Mouse (Mus musculus) lung, embryonic 14.5 days (tissue): ENCODE measurements around the gene Farsa. TPM values are rescaled to one million over a fixed set of nuclear protein-coding genes. Genes with fewer than 3 reads are reported as not detected.
"Not testable (repeated sequence)": the region's sequence is repeated elsewhere in the genome, so short reads cannot be mapped to it uniquely, and the experiment has no call there.

ENCODE experiments used
- ATAC-seq: fragments of 200-750 bp; cut with Nextera tagmentation; 2 replicates; pipeline ENCODE4 v1.8.0; 2017; ENCODE audit warnings: mild to moderate bottlenecking, moderate TSS enrichment, moderate library complexity; ENCODE audit not compliant: insufficient read depth
- DNase-seq: peaks from one replicate; pipeline ENCODE4 v3.0.0-alpha.2; 2015
- H3K27ac ChIP-seq: fragments of 300-500 bp; sonication (generic); 2 replicates; pipeline ENCODE4 v1.5.1; 2014; ENCODE audit warnings: low read depth, mild to moderate bottlenecking, moderate library complexity
- H3K27me3 ChIP-seq: fragments of 300-500 bp; sonication (generic); 2 replicates; pipeline ENCODE4 v1.6.1; 2014; ENCODE audit warnings: low read length, control low read depth; ENCODE audit not compliant: insufficient read depth
- H3K36me3 ChIP-seq: fragments of 300-500 bp; sonication (generic); 2 replicates; pipeline ENCODE4 v1.6.1; 2014; ENCODE audit warnings: control low read depth; ENCODE audit not compliant: insufficient read depth
- H3K4me1 ChIP-seq: fragments of 300-500 bp; sonication (generic); 2 replicates; pipeline ENCODE4 v1.6.1; 2014; ENCODE audit warnings: antibody characterized with exemption, control low read depth; ENCODE audit not compliant: insufficient read depth
- H3K4me2 ChIP-seq: fragments of 300-500 bp; sonication (generic); 2 replicates; pipeline ENCODE4 v1.6.1; 2014; ENCODE audit warnings: mild to moderate bottlenecking
- H3K4me3 ChIP-seq: fragments of 300-500 bp; sonication (generic); 2 replicates; pipeline ENCODE4 v1.5.1; 2014; ENCODE audit warnings: low read depth, low read length
- H3K9ac ChIP-seq: fragments of 300-500 bp; sonication (generic); 2 replicates; pipeline ENCODE4 v1.6.1; 2014
- H3K9me3 ChIP-seq: fragments of 300-500 bp; sonication (generic); 2 replicates; pipeline ENCODE4 v1.6.1; 2016; ENCODE audit warnings: low read depth, low read length, control low read depth
- CTCF ChIP-seq: IDR thresholded peaks from 2 replicates; pipeline ENCODE4 v1.5.1; 2016; ENCODE audit warnings: antibody characterized with exemption, low read depth
- WGBS: fragments of 180-500 bp; shearing (Covaris S2); extraction: QIAGEN DNeasy Blood & Tissue Kit; methylation state at CpG from one replicate; pipeline ENCODE4 v1.1.7; 2014; 5-methylcytosine and 5-hydroxymethylcytosine counted together
- polyA plus RNA-seq: library from polyadenylated mRNA; unstranded; fragments of >200 nt; fragmentation: Nextera tagmentation; extraction: Ambion mirVana; gene quantifications from 2 replicates; pipeline ENCODE4 v1.2.1, GENCODE M21; 2014

Gene Farsa
- polyA plus RNA-seq, 1 experiment from 2014 or later, result 103 TPM

DNA sequence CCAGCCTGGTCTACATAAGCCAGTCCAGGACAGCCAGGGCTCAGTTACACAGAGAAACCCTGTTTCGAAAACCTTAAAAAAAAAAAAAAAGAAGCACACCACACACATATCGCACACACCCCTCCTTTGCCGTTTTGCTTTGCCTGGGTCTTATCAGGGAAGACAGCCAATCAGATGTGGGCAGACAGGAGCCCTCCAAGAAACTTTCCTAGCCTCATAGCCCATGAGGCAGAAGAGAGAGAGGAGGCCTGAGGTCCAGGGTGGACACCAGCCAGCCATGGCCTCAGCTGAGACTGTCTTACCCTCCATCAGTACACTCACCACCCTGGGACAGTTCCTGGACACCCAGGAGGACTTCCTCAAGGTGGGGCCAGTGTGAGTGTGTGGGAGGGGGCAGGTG, 45.0 kb downstream of the Farsa start, which contains the start of gene Klf1:
Gene Klf1 (plus strand): TSS at position 177 of the 400 bp plus-strand sequence.
- peak within 1 kb of the TSS; percentile 67 for H3K4me3 ChIP-seq

DNA sequence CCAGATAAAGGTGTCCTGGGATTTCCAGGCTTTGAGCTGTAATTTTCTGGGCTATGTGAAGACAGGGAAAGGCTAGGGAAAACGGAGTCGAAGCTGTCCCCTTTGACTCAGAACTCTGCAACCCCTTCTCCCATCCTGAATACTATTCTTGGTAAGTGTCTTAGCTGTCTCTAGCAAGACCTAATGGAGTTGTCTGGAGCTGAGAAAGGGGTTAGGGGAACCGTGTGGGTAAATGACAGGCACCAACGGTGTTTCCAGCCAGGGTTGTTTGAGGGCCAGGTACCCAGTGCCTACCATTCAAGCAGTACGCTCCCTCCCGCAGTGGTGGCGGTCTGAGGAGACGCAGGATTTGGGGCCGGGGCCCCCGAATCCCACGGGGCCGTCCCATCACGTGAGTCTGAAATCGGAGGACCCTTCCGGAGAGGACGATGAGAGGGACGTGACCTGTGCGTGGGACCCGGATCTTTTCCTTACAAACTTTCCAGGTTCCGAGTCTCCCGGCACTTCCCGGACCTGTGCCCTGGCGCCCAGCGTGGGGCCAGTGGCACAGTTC, 45.7 kb downstream of the Farsa start:
- 2% methylated on average over 24 of the region's 24 CpGs for WGBS
- Histone ChIP-seq H3K36me3 (no peaks in the 10 kb centered on the region), H3K9me3 (no peaks in the 10 kb centered on the region), H3K4me1 (no peaks in the 10 kb centered on the region), H3K9ac (peak overlapping the region; percentile 83), H3K27ac (peak overlapping the region; percentile 86), H3K27me3 (no peaks in the 10 kb centered on the region), H3K4me3 (peak overlapping the region; percentile 67), H3K4me2 (peak overlapping the region; percentile 98)
- peak; percentile 38; the same call in 1 of the 2 replicates for ATAC-seq
- DNase-seq, result peak; percentile 41
- TF ChIP-seq CTCF, result no peak

More for the DNA sequence above, 45.0 kb downstream of the Farsa start, which contains the start of gene Klf1:
- TF ChIP-seq CTCF, result no peak
- Histone ChIP-seq H3K9me3 (no peaks in the 10 kb centered on the region), H3K4me1 (no peaks in the 10 kb centered on the region), H3K36me3 (no peaks in the 10 kb centered on the region), H3K9ac (peak within 1 kb of the TSS; percentile 83), H3K27ac (peak within 1 kb of the TSS; percentile 86), H3K27me3 (no peaks in the 10 kb centered on the region), H3K4me2 (peak within 1 kb of the TSS; percentile 98)
- ATAC-seq (no peak), DNase-seq (no peak)
- WGBS, result 51% methylated on average over 3 of the region's 3 CpGs

DNA sequence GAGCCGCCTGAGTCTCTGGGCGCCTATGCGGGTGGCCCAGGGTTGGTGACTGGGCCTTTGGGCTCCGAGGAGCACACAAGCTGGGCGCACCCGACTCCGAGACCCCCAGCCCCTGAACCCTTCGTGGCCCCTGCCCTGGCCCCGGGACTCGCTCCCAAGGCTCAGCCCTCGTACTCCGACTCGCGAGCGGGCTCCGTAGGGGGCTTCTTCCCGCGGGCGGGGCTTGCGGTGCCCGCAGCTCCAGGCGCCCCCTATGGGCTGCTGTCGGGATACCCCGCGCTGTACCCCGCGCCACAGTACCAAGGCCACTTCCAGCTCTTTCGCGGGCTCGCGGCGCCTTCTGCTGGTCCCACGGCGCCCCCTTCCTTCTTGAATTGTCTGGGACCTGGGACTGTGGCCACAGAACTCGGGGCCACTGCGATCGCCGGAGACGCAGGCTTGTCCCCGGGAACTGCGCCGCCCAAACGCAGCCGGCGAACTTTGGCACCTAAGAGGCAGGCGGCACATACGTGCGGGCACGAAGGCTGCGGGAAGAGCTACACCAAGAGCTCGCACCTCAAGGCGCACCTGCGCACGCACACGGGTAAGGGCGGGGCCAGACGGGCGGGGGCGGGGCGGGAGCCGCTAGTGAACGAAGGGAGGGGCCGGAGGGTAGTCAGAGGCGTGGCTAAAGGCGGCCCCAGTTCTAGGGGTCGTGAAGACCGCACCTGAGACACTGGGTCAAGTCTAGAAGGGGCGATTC, 46.3 kb downstream of the Farsa start:
- ATAC-seq, result peak; percentile 87
- Histone ChIP-seq H3K4me3 (peak overlapping the region; percentile 67), H3K27ac (peak overlapping the region; percentile 86), H3K36me3 (no peaks in the 10 kb centered on the region), H3K27me3 (no peaks in the 10 kb centered on the region), H3K4me1 (no peaks in the 10 kb centered on the region), H3K4me2 (peak overlapping the region; percentile 98), H3K9ac (peak overlapping the region; percentile 83), H3K9me3 (no peaks in the 10 kb centered on the region)
- peak; percentile 84 for TF ChIP-seq CTCF
- WGBS, result under 1% methylated on average over 67 of the region's 68 CpGs
- DNase-seq, result peak; percentile 96

DNA sequence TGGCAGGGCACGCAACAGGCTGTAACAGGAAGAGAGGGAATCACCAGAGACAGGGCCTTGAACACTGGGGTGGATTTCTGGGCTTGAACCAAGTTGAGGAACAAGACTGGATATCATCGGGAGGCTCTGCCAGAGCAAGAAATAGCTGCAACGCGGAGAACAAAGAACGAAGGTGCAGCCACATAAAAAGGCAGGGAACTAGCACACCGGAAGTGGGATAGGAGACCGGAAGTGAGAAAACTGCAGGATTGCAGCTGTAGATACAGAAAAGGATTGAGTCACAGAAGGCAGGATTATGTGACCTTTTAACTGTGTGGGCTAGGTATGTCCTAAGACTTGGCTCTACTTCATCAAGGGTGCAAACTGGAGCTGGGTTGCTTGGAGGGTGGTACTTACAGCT, 47.6 kb downstream of the Farsa start:
- Histone ChIP-seq H3K9me3 (no peaks in the 10 kb centered on the region), H3K4me3 (no peak overlapping the region), H3K9ac (no peak overlapping the region), H3K27me3 (peaks cover 2% of the 10 kb centered on the region), H3K36me3 (no peaks in the 10 kb centered on the region), H3K4me1 (0 out of 2 replicates have a peak, but pooled peaks cover 1% of the 10 kb centered on the region), H3K27ac (no peak overlapping the region), H3K4me2 (0 out of 2 replicates have a peak overlapping the region, but pooled peaks have one; percentile 10)
- ATAC-seq, result no peak
- no peak for DNase-seq
- TF ChIP-seq CTCF, result no peak
- WGBS, result 88% methylated on average over 7 of the region's 7 CpGs

DNA sequence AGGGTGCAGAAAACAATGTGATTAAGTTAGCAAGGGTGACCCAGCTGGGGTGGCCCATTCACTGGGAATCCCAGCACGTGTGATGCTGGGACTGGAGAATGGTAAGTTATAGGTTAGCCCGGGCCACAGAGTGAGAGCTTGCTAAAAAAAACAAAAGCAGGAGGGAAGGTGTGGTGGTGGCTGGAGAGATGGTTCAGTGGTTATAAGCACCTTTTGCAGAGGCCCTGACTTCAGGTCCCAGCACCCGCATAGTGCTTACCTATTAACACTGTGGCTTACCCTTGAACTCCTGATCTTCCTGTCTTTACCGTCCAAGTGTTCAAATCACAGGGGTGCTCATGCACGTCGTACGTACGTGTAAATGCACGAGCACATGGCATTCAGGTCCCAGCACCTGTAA, 50.2 kb downstream of the Farsa start:
- no peak overlapping the region for H3K27ac ChIP-seq

DNA sequence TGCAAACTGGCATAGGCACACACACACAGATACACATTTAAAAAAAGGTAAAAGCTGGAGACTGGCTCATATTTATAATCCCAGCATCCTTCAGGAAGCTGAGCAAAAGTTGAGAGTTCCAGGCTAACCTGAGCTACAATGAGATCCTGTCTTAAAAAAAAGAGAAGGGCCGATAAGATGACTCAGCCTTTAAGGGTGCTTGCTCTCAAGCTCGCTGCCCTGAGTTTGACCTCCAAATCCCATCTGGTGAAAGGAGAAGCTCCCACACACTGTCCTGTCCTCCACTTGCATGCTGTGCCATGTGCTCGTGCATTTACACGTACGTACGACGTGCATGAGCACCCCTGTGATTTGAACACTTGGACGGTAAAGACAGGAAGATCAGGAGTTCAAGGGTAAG, 50.7 kb downstream of the Farsa start:
- no peak overlapping the region for H3K4me2 ChIP-seq
- DNase-seq (no peak), ATAC-seq (no peak)
- H3K27me3 ChIP-seq, result peaks cover 21% of the 10 kb centered on the region
- H3K4me1 ChIP-seq, result 0 out of 2 replicates have a peak, but pooled peaks cover 6% of the 10 kb centered on the region
- no peaks in the 10 kb centered on the region for H3K9me3 ChIP-seq
- H3K9ac ChIP-seq, result no peak overlapping the region
- WGBS, result 73% methylated on average over 8 of the region's 8 CpGs
- no peak for TF ChIP-seq CTCF
- no peaks in the 10 kb centered on the region for H3K36me3 ChIP-seq
- no peak overlapping the region for H3K4me3 ChIP-seq
- H3K27ac ChIP-seq, result no peak overlapping the region

More for the DNA sequence above, 50.2 kb downstream of the Farsa start:
- no peak for DNase-seq
- 90% methylated on average over 9 of the region's 9 CpGs for WGBS
- Histone ChIP-seq H3K4me3 (no peak overlapping the region), H3K4me2 (no peak overlapping the region), H3K27me3 (peaks cover 17% of the 10 kb centered on the region), H3K36me3 (no peaks in the 10 kb centered on the region), H3K9ac (no peak overlapping the region), H3K9me3 (no peaks in the 10 kb centered on the region), H3K4me1 (0 out of 2 replicates have a peak, but pooled peaks cover 6% of the 10 kb centered on the region)
- ATAC-seq, result no peak
- TF ChIP-seq CTCF, result no peak

DNA sequence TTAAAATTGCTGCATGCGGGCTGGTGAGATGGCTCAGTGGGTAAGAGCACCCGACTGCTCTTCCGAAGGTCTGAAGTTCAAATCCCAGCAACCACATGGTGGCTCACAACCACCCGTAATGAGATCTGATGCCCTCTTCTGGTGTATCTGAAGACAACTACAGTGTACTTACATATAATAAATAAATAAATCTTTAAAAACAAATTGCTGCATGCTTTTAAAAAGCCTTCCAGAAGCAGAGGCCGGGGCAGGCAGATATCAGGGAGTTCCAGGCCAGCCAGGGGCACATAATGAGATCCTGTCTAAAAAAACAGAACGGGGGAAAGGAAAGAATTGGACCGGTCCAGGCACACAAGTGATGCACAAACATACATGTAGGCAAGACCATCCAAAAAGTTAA, 51.2 kb downstream of the Farsa start:
- Histone ChIP-seq H3K4me3 (peak overlapping the region; percentile 58), H3K27me3 (peaks cover 26% of the 10 kb centered on the region), H3K9ac (peak overlapping the region; percentile 34; the same call in 1 of the 2 replicates), H3K27ac (0 out of 2 replicates have a peak overlapping the region, but pooled peaks have one; percentile 30), H3K4me2 (peak overlapping the region; percentile 93)
- not testable (repeated sequence) for ATAC-seq, H3K4me1 ChIP-seq, DNase-seq, H3K36me3 ChIP-seq, H3K9me3 ChIP-seq
- 33% methylated on average over 6 of the region's 7 CpGs for WGBS
